Mouse (Mus musculus) embryonic facial prominence, embryonic 13.5 days (tissue): ENCODE data around the gene Ggct. TPM values are rescaled to one million over a fixed set of nuclear protein-coding genes. Genes with fewer than 3 reads are reported as not detected.

ENCODE experiments used
- ATAC-seq: fragments of 200-750 bp; cut with Nextera tagmentation; 2 replicates; pipeline ENCODE4 v1.8.0; 2017; ENCODE audit warnings: low read depth; ENCODE audit not compliant: insufficient number of reproducible peaks, insufficient read depth, low FRiP score, low TSS enrichment
- H3K27ac ChIP-seq: fragments of 300-500 bp; sonication (generic); 2 replicates; pipeline ENCODE4 v1.5.1; 2015; ENCODE audit warnings: moderate library complexity, mild to moderate bottlenecking, inconsistent platforms
- H3K27me3 ChIP-seq: fragments of 300-500 bp; sonication (generic); 2 replicates; pipeline ENCODE4 v1.6.1; 2015; ENCODE audit warnings: mild to moderate bottlenecking, inconsistent platforms
- H3K36me3 ChIP-seq: fragments of 300-500 bp; sonication (generic); 2 replicates; pipeline ENCODE4 v1.6.1; 2015; ENCODE audit warnings: mild to moderate bottlenecking, inconsistent platforms
- H3K4me1 ChIP-seq: fragments of 300-500 bp; sonication (generic); 2 replicates; pipeline ENCODE4 v1.6.1; 2015; ENCODE audit warnings: inconsistent platforms
- H3K4me2 ChIP-seq: fragments of 300-500 bp; sonication (generic); 2 replicates; pipeline ENCODE4 v1.6.1; 2015; ENCODE audit warnings: moderate library complexity, mild to moderate bottlenecking, inconsistent platforms
- H3K4me3 ChIP-seq: fragments of 300-500 bp; sonication (generic); 2 replicates; pipeline ENCODE4 v1.5.1; 2015; ENCODE audit warnings: mild to moderate bottlenecking, inconsistent platforms
- H3K9ac ChIP-seq: fragments of 300-500 bp; sonication (generic); 2 replicates; pipeline ENCODE4 v1.6.1; 2015; ENCODE audit warnings: mild to moderate bottlenecking, inconsistent platforms
- H3K9me3 ChIP-seq: fragments of 300-500 bp; sonication (generic); 2 replicates; pipeline ENCODE4 v1.6.1; 2016; ENCODE audit warnings: inconsistent platforms
- WGBS: fragments of 180-500 bp; shearing (Covaris S2); methylation state at CpG from one replicate; pipeline ENCODE4 v1.1.7; 2015; ENCODE audit warnings: mixed read lengths; 5-methylcytosine and 5-hydroxymethylcytosine counted together
- polyA plus RNA-seq: library from polyadenylated mRNA; unstranded; fragments of >200 nt; fragmentation: Nextera tagmentation; extraction: Ambion mirVana; gene quantifications from 2 replicates; pipeline ENCODE4 v1.2.1, GENCODE M21; 2015

Gene Ggct
- polyA plus RNA-seq, 1 experiment from 2014 or later: 9.9 TPM

- Histone ChIP-seq H3K9ac (no peak overlapping the region), H3K36me3 (no peaks in the 10 kb centered on the region), H3K4me3 (no peak overlapping the region), H3K4me1 (peaks cover 19% of the 10 kb centered on the region), H3K4me2 (no peak overlapping the region), H3K9me3 (no peaks in the 10 kb centered on the region), H3K27me3 (peaks cover 2% of the 10 kb centered on the region; the same call in 1 of the 2 replicates), H3K27ac (no peak overlapping the region)
- WGBS: 15% methylated on average over 5 of the region's 5 CpGs
- no peak for ATAC-seq
Measured at GRCm38 (mm10) chr6:55016236-55016635, 23.5 kb upstream of the Ggct start.

GRCm38 (mm10) chr6:55014184-55014583, 21.4 kb upstream of the Ggct start:
- no peak for ATAC-seq
- Histone ChIP-seq H3K27me3 (peaks cover 5% of the 10 kb centered on the region; the same call in 1 of the 2 replicates), H3K9ac (no peak overlapping the region), H3K4me3 (no peak overlapping the region), H3K4me1 (peaks cover 25% of the 10 kb centered on the region), H3K9me3 (no peaks in the 10 kb centered on the region), H3K27ac (no peak overlapping the region), H3K36me3 (no peaks in the 10 kb centered on the region), H3K4me2 (no peak overlapping the region)
- WGBS: 91% methylated on average over 3 of the region's 3 CpGs

- no peak overlapping the region for H3K4me3 ChIP-seq
- no peak overlapping the region for H3K27ac ChIP-seq
- no peaks in the 10 kb centered on the region for H3K36me3 ChIP-seq
- no peaks in the 10 kb centered on the region for H3K9me3 ChIP-seq
- no peak for ATAC-seq
- peaks cover 19% of the 10 kb centered on the region for H3K4me1 ChIP-seq
- H3K9ac ChIP-seq: no peak overlapping the region
- 70% methylated on average over 7 of the region's 7 CpGs for WGBS
- H3K27me3 ChIP-seq: peaks cover 10% of the 10 kb centered on the region; the same call in 1 of the 2 replicates
- H3K4me2 ChIP-seq: no peak overlapping the region
Measured at GRCm38 (mm10) chr6:55012516-55012915, 19.8 kb upstream of the Ggct start.

- Histone ChIP-seq H3K9ac (no peak overlapping the region), H3K27ac (peak overlapping the region; percentile 28; the same call in 1 of the 2 replicates), H3K4me3 (no peak overlapping the region), H3K4me1 (peaks cover 6% of the 10 kb centered on the region; the same call in 1 of the 2 replicates), H3K4me2 (peak overlapping the region; percentile 46; the same call in 1 of the 2 replicates), H3K27me3 (peaks cover 10% of the 10 kb centered on the region; the same call in 1 of the 2 replicates), H3K9me3 (no peaks in the 10 kb centered on the region), H3K36me3 (no peaks in the 10 kb centered on the region)
- WGBS: 59% methylated on average over 4 of the region's 4 CpGs
- no peak for ATAC-seq
Measured at GRCm38 (mm10) chr6:55010330-55011091, 17.8 kb upstream of the Ggct start.

- no peak overlapping the region for H3K9ac ChIP-seq
- peak; percentile 56; the same call in 1 of the 2 replicates for ATAC-seq
Measured at GRCm38 (mm10) chr6:55009391-55010230, 16.9 kb upstream of the Ggct start.

GRCm38 (mm10) chr6:55008401-55008800, 15.7 kb upstream of the Ggct start:
- Histone ChIP-seq H3K9me3 (no peaks in the 10 kb centered on the region), H3K9ac (0 out of 2 replicates have a peak overlapping the region, but pooled peaks have one; percentile 6), H3K27me3 (peaks cover 10% of the 10 kb centered on the region; the same call in 1 of the 2 replicates), H3K27ac (no peak overlapping the region), H3K4me3 (no peak overlapping the region), H3K4me2 (no peak overlapping the region), H3K36me3 (no peaks in the 10 kb centered on the region), H3K4me1 (peaks cover 6% of the 10 kb centered on the region; the same call in 1 of the 2 replicates)
- WGBS: 90% methylated on average over 8 of the region's 8 CpGs
- ATAC-seq: no peak

More at GRCm38 (mm10) chr6:55009391-55010230, 16.9 kb upstream of the Ggct start:
- Histone ChIP-seq H3K27me3 (peaks cover 10% of the 10 kb centered on the region; the same call in 1 of the 2 replicates), H3K9me3 (no peaks in the 10 kb centered on the region), H3K27ac (peak overlapping the region; percentile 76; the same call in 1 of the 2 replicates), H3K4me2 (peak overlapping the region; percentile 46), H3K4me1 (peaks cover 6% of the 10 kb centered on the region; the same call in 1 of the 2 replicates), H3K36me3 (no peaks in the 10 kb centered on the region), H3K4me3 (peak overlapping the region; percentile 18)
- 19% methylated on average over 15 of the region's 16 CpGs for WGBS

GRCm38 (mm10) chr6:55003559-55003958, 10.8 kb upstream of the Ggct start:
- Histone ChIP-seq H3K4me1 (no peaks in the 10 kb centered on the region), H3K9ac (no peak overlapping the region), H3K27ac (no peak overlapping the region), H3K9me3 (no peaks in the 10 kb centered on the region), H3K27me3 (peaks cover 7% of the 10 kb centered on the region; the same call in 1 of the 2 replicates), H3K4me2 (no peak overlapping the region), H3K36me3 (no peaks in the 10 kb centered on the region), H3K4me3 (no peak overlapping the region)
- ATAC-seq: no peak
- 65% methylated on average over 4 of the region's 4 CpGs for WGBS

- no peaks in the 10 kb centered on the region for H3K36me3 ChIP-seq
- no peak for ATAC-seq
- 56% methylated on average over 4 of the region's 4 CpGs for WGBS
Measured at GRCm38 (mm10) chr6:55002438-55002837, 9.7 kb upstream of the Ggct start.

GRCm38 (mm10) chr6:55001320-55001719, 8.6 kb upstream of the Ggct start:
- ATAC-seq: no peak
- Histone ChIP-seq H3K27me3 (no peaks in the 10 kb centered on the region), H3K9ac (no peak overlapping the region), H3K36me3 (no peaks in the 10 kb centered on the region), H3K4me1 (no peaks in the 10 kb centered on the region), H3K4me2 (no peak overlapping the region), H3K9me3 (no peaks in the 10 kb centered on the region), H3K4me3 (no peak overlapping the region), H3K27ac (no peak overlapping the region)
- 91% methylated on average over 4 of the region's 4 CpGs for WGBS

More at GRCm38 (mm10) chr6:55002438-55002837, 9.7 kb upstream of the Ggct start:
- Histone ChIP-seq H3K9me3 (no peaks in the 10 kb centered on the region), H3K4me2 (no peak overlapping the region), H3K9ac (no peak overlapping the region), H3K27ac (no peak overlapping the region), H3K4me1 (no peaks in the 10 kb centered on the region), H3K4me3 (no peak overlapping the region), H3K27me3 (no peaks in the 10 kb centered on the region)

GRCm38 (mm10) chr6:54997726-54998125, 5.0 kb upstream of the Ggct start:
- no peak overlapping the region for H3K4me2 ChIP-seq
- ATAC-seq: no peak
- H3K9me3 ChIP-seq: no peaks in the 10 kb centered on the region
- 81% methylated on average over 6 of the region's 6 CpGs for WGBS
- H3K4me3 ChIP-seq: no peak overlapping the region
- no peaks in the 10 kb centered on the region for H3K36me3 ChIP-seq
- no peaks in the 10 kb centered on the region for H3K27me3 ChIP-seq
- H3K4me1 ChIP-seq: no peaks in the 10 kb centered on the region
- H3K9ac ChIP-seq: no peak overlapping the region
- H3K27ac ChIP-seq: no peak overlapping the region

GRCm38 (mm10) chr6:54996361-54996760, 3.6 kb upstream of the Ggct start:
- Histone ChIP-seq H3K9me3 (no peaks in the 10 kb centered on the region), H3K4me3 (no peak overlapping the region), H3K36me3 (no peaks in the 10 kb centered on the region), H3K9ac (no peak overlapping the region), H3K27ac (no peak overlapping the region), H3K4me1 (peaks cover 4% of the 10 kb centered on the region), H3K27me3 (0 out of 2 replicates have a peak, but pooled peaks cover 2% of the 10 kb centered on the region), H3K4me2 (no peak overlapping the region)
- 88% methylated on average over 3 of the region's 3 CpGs for WGBS
- ATAC-seq: no peak
